Mouse (Mus musculus): ENCODE data around the gene Zfp618. TPM values are rescaled to one million over a fixed set of nuclear protein-coding genes. Genes with fewer than 3 reads are reported as not detected.

Zfp618 gene
- polyA plus RNA-seq, 1 experiment: 0.36 TPM

GRCm38 (mm10) chr4:63025306-63025705 lies 59.9 kb downstream of the Zfp618 start:
- Histone ChIP-seq H3K4me3 (replicated peaks) (no peak overlapping the region), H3K36me3 (replicated peaks; ENCODE audit: low read length) (no peaks in the 10 kb centered on the region), H3K9me3 (peaks cover 12% of the 10 kb centered on the region), H3K27me3 (replicated peaks) (peaks cover 1% of the 10 kb centered on the region), H3K4me1 (no peaks in the 10 kb centered on the region)
- TF ChIP-seq GATA1 (IDR thresholded peaks at IDR 0.05; ENCODE audit: borderline replicate concordance, low read length): no peak
- TF ChIP-seq FLI1 (IDR thresholded peaks at IDR 0.05; ENCODE audit: low read length): no peak

- Histone ChIP-seq H3K4me3 (replicated peaks) (no peak overlapping the region), H3K4me1 (no peaks in the 10 kb centered on the region), H3K27me3 (replicated peaks) (peaks cover 1% of the 10 kb centered on the region), H3K9me3 (peaks cover 12% of the 10 kb centered on the region), H3K36me3 (replicated peaks; ENCODE audit: low read length) (no peaks in the 10 kb centered on the region)
- TF ChIP-seq GATA1 (IDR thresholded peaks at IDR 0.05; ENCODE audit: borderline replicate concordance, low read length) (no peak), FLI1 (IDR thresholded peaks at IDR 0.05; ENCODE audit: low read length) (no peak)
Observed at GRCm38 (mm10) chr4:63026286-63026685, 60.9 kb downstream of the Zfp618 start.

- H3K36me3 ChIP-seq (replicated peaks; ENCODE audit: low read length): no peaks in the 10 kb centered on the region
- TF ChIP-seq GATA1 (IDR thresholded peaks at IDR 0.05; ENCODE audit: borderline replicate concordance, low read length) (no peak), FLI1 (IDR thresholded peaks at IDR 0.05; ENCODE audit: low read length) (no peak)
- H3K4me1 ChIP-seq: no peaks in the 10 kb centered on the region
- peaks cover 12% of the 10 kb centered on the region for H3K9me3 ChIP-seq
- H3K4me3 ChIP-seq (replicated peaks): no peak overlapping the region
- peaks cover 2% of the 10 kb centered on the region for H3K27me3 ChIP-seq (replicated peaks)
Observed at GRCm38 (mm10) chr4:63027451-63027850, 62.1 kb downstream of the Zfp618 start.

- Histone ChIP-seq H3K27me3 (replicated peaks) (peaks cover 5% of the 10 kb centered on the region), H3K4me1 (no peaks in the 10 kb centered on the region), H3K36me3 (replicated peaks; ENCODE audit: low read length) (no peaks in the 10 kb centered on the region), H3K4me3 (replicated peaks) (no peak overlapping the region), H3K9me3 (peaks cover 4% of the 10 kb centered on the region; the same call in 1 of the 2 replicates)
- TF ChIP-seq GATA1 (IDR thresholded peaks at IDR 0.05; ENCODE audit: borderline replicate concordance, low read length) (no peak), FLI1 (IDR thresholded peaks at IDR 0.05; ENCODE audit: low read length) (no peak)
Observed at GRCm38 (mm10) chr4:63030157-63030556, 64.8 kb downstream of the Zfp618 start.

- Histone ChIP-seq H3K4me3 (replicated peaks) (no peak overlapping the region), H3K27me3 (replicated peaks) (peaks cover 5% of the 10 kb centered on the region), H3K36me3 (replicated peaks; ENCODE audit: low read length) (no peaks in the 10 kb centered on the region), H3K9me3 (peaks cover 8% of the 10 kb centered on the region), H3K4me1 (no peaks in the 10 kb centered on the region)
- no peak for TF ChIP-seq FLI1 (IDR thresholded peaks at IDR 0.05; ENCODE audit: low read length)
- no peak for TF ChIP-seq GATA1 (IDR thresholded peaks at IDR 0.05; ENCODE audit: borderline replicate concordance, low read length)
Observed at GRCm38 (mm10) chr4:63031240-63031639, 65.9 kb downstream of the Zfp618 start.

- no peak overlapping the region for H3K4me3 ChIP-seq (replicated peaks)
- H3K4me1 ChIP-seq: no peaks in the 10 kb centered on the region
- H3K36me3 ChIP-seq (replicated peaks; ENCODE audit: low read length): no peaks in the 10 kb centered on the region
- peaks cover 13% of the 10 kb centered on the region for H3K9me3 ChIP-seq
- TF ChIP-seq FLI1 (IDR thresholded peaks at IDR 0.05; ENCODE audit: low read length) (no peak), GATA1 (IDR thresholded peaks at IDR 0.05; ENCODE audit: borderline replicate concordance, low read length) (no peak)
- H3K27me3 ChIP-seq (replicated peaks): peaks cover 9% of the 10 kb centered on the region
Observed at GRCm38 (mm10) chr4:63032581-63033006, 67.2 kb downstream of the Zfp618 start.

- H3K9me3 ChIP-seq: peaks cover 16% of the 10 kb centered on the region
- H3K4me3 ChIP-seq (replicated peaks): no peak overlapping the region
- H3K4me1 ChIP-seq: no peaks in the 10 kb centered on the region
- TF ChIP-seq GATA1 (IDR thresholded peaks at IDR 0.05; ENCODE audit: borderline replicate concordance, low read length) (no peak), FLI1 (IDR thresholded peaks at IDR 0.05; ENCODE audit: low read length) (no peak)
- H3K36me3 ChIP-seq (replicated peaks; ENCODE audit: low read length): no peaks in the 10 kb centered on the region
- peaks cover 9% of the 10 kb centered on the region for H3K27me3 ChIP-seq (replicated peaks)
Observed at GRCm38 (mm10) chr4:63033724-63034123, 68.4 kb downstream of the Zfp618 start.

- H3K27me3 ChIP-seq (replicated peaks): peaks cover 9% of the 10 kb centered on the region
- no peak for TF ChIP-seq GATA1 (IDR thresholded peaks at IDR 0.05; ENCODE audit: borderline replicate concordance, low read length)
- no peak for TF ChIP-seq FLI1 (IDR thresholded peaks at IDR 0.05; ENCODE audit: low read length)
- no peaks in the 10 kb centered on the region for H3K4me1 ChIP-seq
- H3K4me3 ChIP-seq (replicated peaks): no peak overlapping the region
- peaks cover 23% of the 10 kb centered on the region for H3K9me3 ChIP-seq
- no peaks in the 10 kb centered on the region for H3K36me3 ChIP-seq (replicated peaks; ENCODE audit: low read length)
Observed at GRCm38 (mm10) chr4:63035991-63036390, 70.6 kb downstream of the Zfp618 start.

GRCm38 (mm10) chr4:63036790-63037189 lies 71.4 kb downstream of the Zfp618 start:
- peaks cover 9% of the 10 kb centered on the region for H3K27me3 ChIP-seq (replicated peaks)
- H3K4me1 ChIP-seq: no peaks in the 10 kb centered on the region
- H3K9me3 ChIP-seq: peaks cover 23% of the 10 kb centered on the region
- TF ChIP-seq GATA1 (IDR thresholded peaks at IDR 0.05; ENCODE audit: borderline replicate concordance, low read length): no peak
- no peak for TF ChIP-seq FLI1 (IDR thresholded peaks at IDR 0.05; ENCODE audit: low read length)
- no peaks in the 10 kb centered on the region for H3K36me3 ChIP-seq (replicated peaks; ENCODE audit: low read length)
- no peak overlapping the region for H3K4me3 ChIP-seq (replicated peaks)

- H3K4me1 ChIP-seq: no peaks in the 10 kb centered on the region
- H3K27me3 ChIP-seq (replicated peaks): peaks cover 8% of the 10 kb centered on the region
- TF ChIP-seq FLI1 (IDR thresholded peaks at IDR 0.05; ENCODE audit: low read length) (no peak), GATA1 (IDR thresholded peaks at IDR 0.05; ENCODE audit: borderline replicate concordance, low read length) (no peak)
- peaks cover 23% of the 10 kb centered on the region for H3K9me3 ChIP-seq
- H3K36me3 ChIP-seq (replicated peaks; ENCODE audit: low read length): no peaks in the 10 kb centered on the region
- no peak overlapping the region for H3K4me3 ChIP-seq (replicated peaks)
Observed at GRCm38 (mm10) chr4:63037555-63037954, 72.2 kb downstream of the Zfp618 start.

GRCm38 (mm10) chr4:63038265-63038664 lies 72.9 kb downstream of the Zfp618 start:
- Histone ChIP-seq H3K27me3 (replicated peaks) (peaks cover 8% of the 10 kb centered on the region), H3K9me3 (peaks cover 23% of the 10 kb centered on the region), H3K4me3 (replicated peaks) (no peak overlapping the region), H3K4me1 (no peaks in the 10 kb centered on the region), H3K36me3 (replicated peaks; ENCODE audit: low read length) (no peaks in the 10 kb centered on the region)
- TF ChIP-seq FLI1 (IDR thresholded peaks at IDR 0.05; ENCODE audit: low read length) (no peak), GATA1 (IDR thresholded peaks at IDR 0.05; ENCODE audit: borderline replicate concordance, low read length) (no peak)
